Mouse (Mus musculus) yolk sac, embryonic 10.5 days (tissue): Measurements from ENCODE around the gene Cadps2.

ENCODE experiments used
- DNase-seq: peaks from one replicate; pipeline ENCODE4 v3.0.0-alpha.2; 2017; ENCODE audit warnings: low spot score

Cadps2 gene

GRCm38 (mm10) chr6:23356141-23356540 lies 483.1 kb downstream of the Cadps2 start:
- no peak for DNase-seq

GRCm38 (mm10) chr6:23353480-23353879 lies 485.7 kb downstream of the Cadps2 start:
- no peak for DNase-seq

DNA sequence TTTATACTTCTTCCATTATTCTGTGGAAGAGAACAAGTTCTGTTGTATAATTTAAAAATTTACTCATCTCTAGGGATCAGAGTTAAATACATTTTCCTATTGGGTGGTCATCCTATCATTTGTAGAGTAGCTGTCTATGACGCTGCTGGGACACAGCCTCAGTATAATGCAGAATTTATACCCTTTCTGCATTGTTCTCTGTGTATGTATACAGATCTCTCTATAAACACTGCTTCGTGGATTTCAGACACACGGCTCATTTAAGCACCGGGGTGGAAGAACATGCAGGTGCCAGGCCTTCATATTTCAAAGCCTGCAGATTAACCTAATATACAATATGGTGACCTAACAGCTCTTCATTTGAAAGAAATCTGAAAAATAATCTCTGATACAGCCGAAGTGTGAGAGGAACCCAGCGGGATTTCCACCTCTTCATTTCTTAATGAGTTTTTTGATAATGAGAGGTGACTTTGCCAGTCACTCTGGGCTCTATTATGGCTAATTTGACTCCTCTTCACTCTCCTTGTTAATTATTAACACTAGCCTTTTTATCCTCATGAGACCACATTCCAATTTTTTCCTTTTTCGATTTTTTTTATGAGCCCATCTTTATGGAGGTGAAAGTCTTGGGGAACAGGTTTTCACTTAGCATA lies 501.7 kb downstream of the Cadps2 start:
- no peak for DNase-seq

- no peak for DNase-seq
Measured at GRCm38 (mm10) chr6:23314945-23315344, 524.3 kb downstream of the Cadps2 start.

- DNase-seq, result no peak
Measured at GRCm38 (mm10) chr6:23314291-23314690, 524.9 kb downstream of the Cadps2 start.

GRCm38 (mm10) chr6:23306046-23306445 lies 533.2 kb downstream of the Cadps2 start:
- DNase-seq, result no peak

DNA sequence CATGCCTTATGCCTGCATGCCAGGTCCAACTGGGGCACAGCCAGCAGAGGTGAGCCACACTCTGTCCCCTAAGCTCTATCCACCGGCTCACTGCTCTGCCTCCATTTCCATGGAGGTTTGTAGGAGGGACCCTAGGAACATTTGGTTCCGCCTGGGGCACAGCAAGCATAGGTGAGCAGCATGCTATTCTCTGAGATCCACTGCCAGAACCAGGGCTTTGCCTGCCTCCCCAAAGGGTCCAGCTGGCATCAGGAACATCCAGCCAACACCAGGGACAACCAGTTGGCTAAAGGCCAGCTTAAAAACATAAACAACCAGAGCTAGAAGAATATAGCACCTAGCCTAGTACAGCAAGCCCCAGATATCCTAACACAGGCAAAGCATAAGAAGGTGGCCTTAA lies 540.6 kb downstream of the Cadps2 start:
- DNase-seq, result no peak

- no peak for DNase-seq
Measured at GRCm38 (mm10) chr6:23294685-23295084, 544.5 kb downstream of the Cadps2 start.

- DNase-seq, result no peak
Measured at GRCm38 (mm10) chr6:23288752-23289151, 550.5 kb downstream of the Cadps2 start.

- no peak for DNase-seq
Measured at GRCm38 (mm10) chr6:23281514-23281820, 557.8 kb downstream of the Cadps2 start.

DNA sequence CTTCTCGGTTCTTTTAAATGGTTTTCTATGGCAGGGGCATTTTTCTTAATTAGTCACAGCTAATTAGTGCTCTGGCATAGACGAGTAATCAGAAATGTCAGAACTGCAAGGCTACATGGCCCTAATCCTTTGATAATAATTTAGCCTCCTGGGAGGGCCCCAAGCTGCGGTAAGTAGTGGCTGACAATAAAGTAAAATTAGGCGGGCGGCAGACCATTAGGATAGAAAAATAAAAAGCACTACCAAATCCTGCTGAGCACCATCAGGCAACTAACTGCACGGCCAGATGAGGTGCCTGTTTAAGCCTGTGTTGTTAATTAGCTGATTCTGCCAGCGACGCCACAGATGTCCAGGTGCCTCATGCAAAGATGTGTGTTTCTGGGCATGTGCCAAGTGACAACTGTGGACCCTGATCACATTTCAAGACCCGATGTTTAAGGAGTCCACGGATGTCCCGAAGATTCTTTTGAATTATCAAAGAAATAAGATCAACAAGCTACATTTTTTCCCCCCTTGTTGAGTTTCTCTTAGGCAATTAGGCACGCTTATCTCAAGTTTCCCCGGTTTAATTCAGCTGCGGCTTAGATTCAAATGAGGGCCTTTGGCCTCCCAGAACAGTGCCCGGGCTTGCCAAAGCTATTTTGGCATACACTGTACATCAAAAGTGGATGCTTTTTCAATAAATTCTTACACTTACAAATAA lies 558.3 kb downstream of the Cadps2 start:
- no peak for DNase-seq

GRCm38 (mm10) chr6:23273483-23273882 lies 565.7 kb downstream of the Cadps2 start:
- no peak for DNase-seq

- no peak for DNase-seq
Measured at GRCm38 (mm10) chr6:23272979-23273378, 566.2 kb downstream of the Cadps2 start.

DNA sequence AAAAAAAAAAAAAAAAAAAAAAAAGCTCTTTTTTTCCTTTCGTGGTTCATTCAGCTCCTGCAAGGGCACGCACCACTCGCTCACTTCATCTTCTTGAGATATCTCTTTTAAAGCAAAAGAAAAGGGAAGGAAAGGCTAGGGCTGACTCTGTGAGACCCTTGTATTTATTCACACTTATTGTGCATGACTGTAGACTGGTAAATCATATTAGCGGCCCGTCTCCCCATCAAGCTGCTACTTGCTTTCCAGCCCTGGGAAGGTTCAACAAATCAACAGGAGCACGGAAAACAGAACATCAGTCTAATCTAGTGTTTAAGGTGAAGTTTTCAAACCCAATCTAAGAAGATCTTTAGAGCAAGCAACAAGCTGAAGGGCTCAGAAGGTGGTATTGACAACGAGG lies 566.7 kb downstream of the Cadps2 start:
- DNase-seq, result no peak

DNA sequence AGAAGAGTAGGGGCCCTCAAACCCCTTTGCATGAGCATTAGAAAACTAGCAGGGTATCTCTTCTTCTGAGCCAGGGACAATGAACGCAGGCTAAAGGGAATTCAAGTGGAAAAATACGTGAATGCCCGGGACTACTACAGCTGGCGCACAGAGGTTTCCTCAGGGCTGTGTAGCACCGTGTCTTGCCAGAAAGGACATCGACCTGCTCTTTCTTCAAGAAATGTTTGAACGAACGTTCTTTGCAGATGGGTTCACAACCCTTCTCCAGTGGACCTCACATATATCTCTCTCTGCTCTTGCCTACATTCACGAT lies 578.5 kb downstream of the Cadps2 start:
- DNase-seq, result no peak

DNA sequence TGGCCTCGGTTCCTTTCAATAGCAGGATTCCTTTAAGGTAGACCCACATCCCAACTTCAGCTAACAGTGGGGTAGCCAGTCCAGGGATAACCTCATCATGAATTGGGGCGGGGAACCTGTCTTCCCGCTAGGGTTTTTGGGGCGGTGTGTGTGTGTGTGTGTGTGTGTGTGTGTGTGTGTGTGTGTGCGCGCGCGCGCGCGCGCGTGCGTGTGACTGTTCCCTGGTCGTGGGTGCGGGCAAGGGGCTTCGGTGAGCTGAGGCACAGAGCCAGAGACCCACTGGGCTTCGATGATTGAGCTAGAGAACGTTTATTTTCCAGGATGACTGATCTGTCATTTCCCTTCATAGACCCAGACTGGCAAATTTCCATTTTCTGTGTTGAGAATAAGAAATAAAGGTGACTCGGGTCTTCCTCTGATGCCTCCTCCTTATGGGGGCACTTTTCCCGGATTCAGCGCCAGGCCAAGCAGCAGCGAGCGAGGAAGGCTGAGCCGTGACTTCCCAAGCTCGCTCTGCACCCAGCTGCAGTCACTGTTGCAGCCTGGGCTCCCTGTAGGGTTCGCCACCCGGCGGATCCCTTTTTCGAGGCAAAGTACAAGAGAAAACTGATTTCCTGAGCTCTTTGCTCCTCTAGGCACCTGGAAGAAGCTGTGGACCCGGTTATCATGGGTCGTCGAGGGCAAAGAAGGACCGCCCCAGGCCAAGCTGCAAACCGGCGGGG lies 579.0 kb downstream of the Cadps2 start:
- no peak for DNase-seq

DNA sequence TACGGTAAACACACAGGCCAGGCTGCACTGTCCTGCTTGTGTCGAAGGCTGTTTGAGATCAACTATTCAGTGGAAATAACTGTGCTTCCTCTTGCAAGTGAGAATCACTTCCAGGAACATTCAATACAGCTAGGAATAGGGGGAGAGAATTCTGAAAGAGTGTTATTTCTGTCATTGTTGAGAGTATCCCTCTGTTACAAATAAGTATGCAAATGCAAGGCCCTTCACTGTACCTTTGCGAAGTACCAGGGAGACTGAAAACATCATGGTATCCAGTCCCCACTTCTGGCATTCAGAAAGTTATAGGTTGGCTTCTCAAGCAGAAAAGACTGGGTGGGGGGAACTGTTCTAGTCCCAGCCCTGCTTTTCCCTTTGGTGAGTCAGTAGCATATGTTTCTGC lies 581.2 kb downstream of the Cadps2 start:
- no peak for DNase-seq

GRCm38 (mm10) chr6:23255161-23255560 lies 584.1 kb downstream of the Cadps2 start:
- DNase-seq, result no peak

GRCm38 (mm10) chr6:23254644-23255043 lies 584.6 kb downstream of the Cadps2 start:
- no peak for DNase-seq

- no peak for DNase-seq
Measured at GRCm38 (mm10) chr6:23253353-23254311, 585.6 kb downstream of the Cadps2 start.

DNA sequence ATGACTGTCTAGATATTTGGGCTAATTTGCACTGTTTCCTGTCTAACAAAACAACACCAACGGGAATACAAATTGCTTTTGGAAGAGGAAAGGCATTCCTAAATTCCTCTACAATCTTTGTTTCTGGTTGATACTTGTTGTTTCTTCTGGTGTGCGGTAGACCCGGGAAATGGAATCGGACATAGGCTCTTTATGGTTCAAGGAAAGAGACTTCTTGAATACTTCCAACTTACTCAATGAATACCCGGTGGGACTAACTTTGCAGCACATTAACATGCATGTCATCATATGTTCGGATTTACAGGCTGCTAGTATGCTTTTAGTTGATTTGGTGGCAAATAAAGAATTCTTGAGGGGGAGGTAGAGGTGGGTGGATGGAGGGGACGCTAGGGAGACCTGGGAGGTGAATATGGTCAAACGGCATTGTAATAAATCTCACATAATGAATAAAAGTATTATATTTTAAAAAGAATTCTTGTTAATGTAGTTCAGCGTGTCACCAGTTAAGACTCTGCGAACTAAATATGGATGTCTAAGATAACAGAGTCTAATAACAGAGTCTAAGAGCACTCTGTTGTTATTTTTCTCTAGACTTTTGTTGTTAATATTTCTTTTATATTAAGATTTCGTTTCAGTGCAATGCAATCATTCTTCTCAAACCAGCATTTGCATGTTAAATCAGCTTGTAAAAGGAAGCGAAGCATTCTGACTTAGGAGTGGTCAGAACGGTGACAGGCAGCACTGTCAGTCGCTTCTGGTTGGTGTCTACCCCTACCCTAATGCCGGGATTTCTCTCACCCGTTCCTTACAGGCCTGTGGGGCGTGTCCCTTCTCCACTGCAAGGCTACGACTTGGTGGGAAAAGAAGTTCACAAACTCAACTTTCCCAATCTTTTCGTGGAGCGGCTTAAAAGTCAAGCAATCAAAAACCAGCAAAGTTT lies 586.8 kb downstream of the Cadps2 start:
- no peak for DNase-seq
